Mouse (Mus musculus) midbrain, embryonic 14.5 days (tissue): ENCODE results near the gene 9530077C05Rik. TPM values are rescaled to one million over a fixed set of nuclear protein-coding genes. Genes with fewer than 3 reads are reported as not detected.

Experiments
- polyA plus RNA-seq: library from polyadenylated mRNA; unstranded; fragments of >200 nt; fragmentation: Nextera tagmentation; extraction: Ambion mirVana; gene quantifications from 2 replicates; pipeline ENCODE4 v1.2.1, GENCODE M21; 2014

9530077C05Rik gene
- polyA plus RNA-seq, 1 experiment from 2014 or later: 15.7 TPM

Other genes starting within 250 kb of the 9530077C05Rik start
- 0.07 and 0.55 TPM in 2 replicates for gene Zfp872, start 223.4 kb upstream of the 9530077C05Rik start, polyA plus RNA-seq
- gene Zfp809, start 185.8 kb upstream of the 9530077C05Rik start, polyA plus RNA-seq: 9.0 and 11.0 TPM in 2 replicates
- gene Zfp599, start 151.6 kb upstream of the 9530077C05Rik start, polyA plus RNA-seq: 13.8 and 14.0 TPM in 2 replicates
- gene Zfp810, start 103.9 kb upstream of the 9530077C05Rik start, polyA plus RNA-seq: 32.2 and 38.4 TPM in 2 replicates
- 3.4 and 9.3 TPM in 2 replicates for gene Anln, start 22.3 kb upstream of the 9530077C05Rik start, polyA plus RNA-seq
- gene Gm17545, start 42.8 kb downstream of the 9530077C05Rik start, polyA plus RNA-seq: not detected in 2 replicates
- 57.2 and 72.6 TPM in 2 replicates for gene Rp9, start 58.2 kb downstream of the 9530077C05Rik start, polyA plus RNA-seq
- gene Bbs9, start 64.2 kb downstream of the 9530077C05Rik start, polyA plus RNA-seq: 17.8 and 24.2 TPM in 2 replicates